Mouse (Mus musculus) spleen, postnatal 36 days (tissue): ENCODE measurements at regions not wholly inside any gene's neighbourhood (a gene's known extent, or its start where the extent isn't known, plus 50 kb on each side); places are given as distances from the start of the nearest gene placed in this dataset.
A peak's percentile ranks its signal among the peaks of the same experiment; 100 is the strongest.

ENCODE experiments used
- DNase-seq, 2 experiments: peaks; one replicate each; pipeline ENCODE4 v3.0.0; 2022; ENCODE audit warnings: low spot score in 2 of 2, mixed read lengths in 1 of 2

DNA sequence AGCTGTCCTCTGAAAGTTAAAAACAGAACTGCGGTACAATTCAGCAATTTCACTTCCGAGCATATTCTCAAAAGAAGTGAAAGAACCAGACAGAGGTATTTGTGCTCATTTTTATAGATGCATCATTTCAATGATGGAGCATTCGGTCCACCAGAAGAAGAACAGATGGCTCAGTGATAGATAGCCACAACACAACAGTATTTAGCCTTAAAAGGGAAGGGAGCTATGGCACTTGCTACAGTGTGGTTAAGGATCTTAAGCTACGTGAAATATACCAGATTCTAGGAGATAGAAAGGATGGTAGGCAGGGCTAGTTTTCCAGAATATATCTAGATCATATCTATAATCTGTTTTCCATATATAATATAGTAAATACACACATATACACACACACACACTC, 77.5 kb upstream of the Gadd45a start:
- DNase-seq: no peak

DNA sequence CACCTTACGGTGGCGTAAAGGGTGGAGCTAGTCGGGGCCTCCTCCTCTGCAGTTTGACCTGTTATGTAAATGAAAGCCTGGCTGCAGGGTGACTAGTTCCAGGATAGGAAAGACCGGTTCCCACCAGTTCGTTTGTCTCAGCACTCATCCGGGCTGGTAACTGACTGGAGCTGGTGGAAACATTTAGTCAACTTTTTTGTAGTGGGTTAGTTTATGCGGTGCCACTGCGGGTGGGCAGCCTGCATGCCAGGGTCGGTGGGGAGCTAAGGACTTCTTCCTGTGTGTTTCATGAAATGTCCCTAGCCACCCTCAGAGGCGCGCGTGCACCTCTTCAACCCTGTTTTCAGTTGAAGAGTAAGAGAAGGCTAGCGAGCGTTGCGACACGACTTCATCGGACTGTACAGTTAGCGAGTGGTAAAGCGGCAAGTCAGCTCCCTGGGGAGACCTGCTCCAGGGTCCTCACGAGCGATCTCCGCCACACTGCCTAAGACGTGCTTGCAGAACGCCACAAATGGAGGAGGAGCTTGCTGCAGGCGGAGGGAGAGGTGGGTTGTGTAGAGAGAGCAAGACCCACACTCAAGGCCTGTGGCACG, 76.5 kb upstream of the Gadd45a start:
- peak in 1 of 2 experiments; percentile 9 for DNase-seq

DNA sequence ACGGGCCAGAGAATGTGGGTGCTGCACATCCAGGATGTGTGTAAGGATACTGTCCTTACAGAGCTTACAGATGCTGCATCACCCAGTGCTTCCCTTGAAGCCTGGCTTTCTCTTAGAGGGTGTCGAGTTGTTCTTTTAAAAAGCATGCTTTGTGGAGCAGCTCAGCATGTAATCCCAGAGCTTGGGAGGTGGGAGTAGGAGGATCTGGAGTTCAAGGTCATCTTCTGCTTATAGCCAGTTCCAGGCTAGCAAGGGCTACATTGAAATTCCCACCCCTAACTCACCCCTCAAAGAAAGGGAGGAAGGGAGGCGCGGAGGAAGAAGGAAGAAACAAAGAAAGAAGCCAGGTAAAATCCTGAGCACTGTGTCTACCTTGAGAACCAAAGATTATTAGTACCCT, 76.0 kb upstream of the Gadd45a start:
- no peak for DNase-seq

- DNase-seq: no peak
These were observed 75.1 kb upstream of the Gadd45a start for GRCm38 (mm10) chr6:67112311-67112710.

- no peak for DNase-seq
These were observed 74.3 kb upstream of the Gadd45a start for GRCm38 (mm10) chr6:67111581-67111980.

GRCm38 (mm10) chr6:67110391-67110790, 73.1 kb upstream of the Gadd45a start:
- DNase-seq: no peak

- DNase-seq: no peak
These were observed 72.5 kb upstream of the Gadd45a start for GRCm38 (mm10) chr6:67109774-67110173.

- no peak for DNase-seq
These were observed 70.3 kb upstream of the Gadd45a start for GRCm38 (mm10) chr6:67107517-67107916.

- DNase-seq: no peak
These were observed 69.2 kb upstream of the Gadd45a start for GRCm38 (mm10) chr6:67106493-67106892.

DNA sequence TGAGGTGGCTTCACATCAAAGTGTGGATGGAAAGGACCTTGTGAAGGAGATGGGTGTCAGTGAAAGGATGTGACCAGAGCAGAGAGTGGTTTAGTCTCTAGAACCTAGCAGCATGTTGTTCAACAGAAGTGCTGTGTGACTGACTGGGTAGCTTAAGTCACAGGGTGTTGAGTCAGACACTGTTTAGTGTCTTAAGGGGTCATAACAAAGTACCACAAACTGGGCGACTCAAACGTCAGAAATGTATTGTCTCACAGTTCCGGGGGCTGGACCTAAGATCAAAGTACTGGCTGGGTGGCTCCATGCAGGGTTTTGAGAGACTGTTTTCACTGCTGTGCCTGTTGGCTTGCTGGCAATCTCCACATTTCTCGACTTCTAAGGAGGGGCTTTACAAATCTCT, 68.1 kb upstream of the Gadd45a start:
- DNase-seq: no peak

- no peak for DNase-seq
These were observed 66.9 kb upstream of the Gadd45a start for GRCm38 (mm10) chr6:67104205-67104604.

DNA sequence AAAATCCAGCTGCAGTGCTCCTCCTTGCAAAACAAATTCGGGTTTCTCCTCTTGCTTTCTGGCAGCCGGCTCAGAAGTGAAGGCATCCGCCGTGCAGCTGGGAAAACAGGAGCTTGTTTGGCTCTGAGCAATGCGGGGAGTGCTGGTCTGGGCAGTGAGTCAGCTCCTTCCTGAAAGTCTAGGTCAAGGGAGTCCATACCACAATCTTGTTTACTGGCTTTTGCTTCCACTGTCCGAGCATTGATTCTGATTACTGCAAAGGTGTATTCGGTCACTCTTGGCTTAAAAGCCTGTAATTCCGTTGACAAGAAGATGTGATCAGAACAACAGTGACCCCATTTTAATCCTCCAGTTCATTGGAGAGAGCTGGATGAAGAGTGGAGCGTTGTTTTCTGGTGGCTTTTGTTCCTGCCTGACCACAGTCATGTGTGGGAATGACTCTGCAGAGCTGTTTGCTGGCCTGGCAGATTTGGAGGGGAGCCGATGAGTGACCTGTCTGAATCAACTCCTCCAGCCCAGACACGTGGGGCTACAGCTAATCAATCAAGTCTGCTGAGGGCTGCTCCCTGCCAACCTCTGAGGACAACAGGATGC, 65.4 kb upstream of the Gadd45a start:
- peak in 1 of 2 experiments; percentile 18 for DNase-seq

- DNase-seq: no peak
These were observed 64.8 kb upstream of the Gadd45a start for GRCm38 (mm10) chr6:67102014-67102413.

DNA sequence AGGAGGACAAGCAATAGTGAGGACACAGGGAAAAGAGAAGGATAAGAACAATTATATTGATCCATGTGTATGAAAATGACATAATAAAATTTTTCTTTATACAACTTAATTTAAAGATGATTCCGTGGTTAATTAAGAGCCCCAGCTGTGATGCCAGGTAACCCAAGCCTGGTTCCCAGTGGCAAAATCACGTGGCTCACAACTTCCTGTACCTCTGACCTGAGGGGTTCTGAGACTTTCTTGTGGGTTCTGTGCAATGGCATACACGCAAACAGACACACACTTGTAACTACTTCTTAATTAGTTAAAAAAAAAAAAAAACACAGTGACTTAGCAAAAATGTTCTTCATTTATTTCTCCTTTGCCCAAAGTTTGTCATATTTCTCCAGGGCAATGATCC, 57.2 kb upstream of the Gadd45a start:
- DNase-seq: no peak

GRCm38 (mm10) chr6:67093128-67093527, 55.9 kb upstream of the Gadd45a start:
- DNase-seq: no peak

DNA sequence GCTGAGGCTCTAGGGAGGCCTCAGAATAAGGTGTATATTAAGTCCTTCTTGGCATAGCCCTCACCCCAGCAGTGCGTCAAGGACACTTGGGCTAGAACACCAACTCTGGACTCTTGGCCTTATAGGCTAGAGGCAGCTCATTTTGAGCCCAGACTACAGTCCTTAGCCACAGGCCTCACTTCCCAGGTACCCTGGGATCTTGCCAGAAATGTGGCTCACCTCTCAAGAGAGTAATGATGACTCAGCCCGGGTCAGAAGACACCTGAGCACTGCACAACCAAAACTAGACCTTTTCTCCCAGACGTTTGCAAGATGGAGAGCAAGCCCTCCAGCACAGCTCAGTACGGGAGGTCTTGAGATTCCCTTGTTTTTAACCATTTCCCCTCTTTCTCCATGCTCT, 52.9 kb upstream of the Gadd45a start:
- no peak for DNase-seq

- DNase-seq: no peak
These were observed 52.4 kb upstream of the Gadd45a start for GRCm38 (mm10) chr6:67089530-67090140.

GRCm38 (mm10) chr6:67088741-67089455, 51.6 kb upstream of the Gadd45a start:
- no peak for DNase-seq

GRCm38 (mm10) chr6:67087837-67088440, 50.7 kb upstream of the Gadd45a start:
- no peak for DNase-seq

DNA sequence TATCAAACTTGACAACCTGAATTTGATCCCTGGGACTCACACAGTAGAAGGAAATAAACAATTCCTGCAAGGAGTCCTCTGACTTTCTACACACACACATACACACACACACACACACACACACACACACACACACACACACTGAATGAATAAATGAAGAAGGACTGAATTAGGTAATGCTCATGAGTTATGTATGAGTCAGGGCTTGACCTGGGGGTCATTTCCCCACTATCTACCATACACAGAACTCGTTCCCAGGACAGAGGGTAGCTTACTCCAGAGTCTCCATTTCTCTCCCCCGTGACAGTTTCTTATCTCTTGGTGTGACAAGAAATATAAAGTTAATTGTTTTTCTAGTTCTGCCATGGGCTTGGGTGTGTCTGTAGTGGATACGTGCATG, 50.1 kb upstream of the Gadd45a start:
- no peak for DNase-seq
